Comparison of ENCODE assay signal across 10 mouse cellular contexts in genomic region chr4:150825531-150825930, GRCm38 (mm10). TPM values are rescaled to one million over a fixed set of nuclear protein-coding genes. Genes with fewer than 3 reads are reported as not detected.
DNase-seq lines count a peak whose midpoint lies in the region; ATAC-seq lines count a peak whose summit lies in the region.
"Had no signal": no experiment of that assay in that cellular context is flagged by ENCODE, and none has a peak within 500 bp of the region (broad histone marks: within the 10 kb centered on the region; RNA-seq: fewer than 3 reads in every experiment).

No protein-coding gene starts in this region.

- H3K9ac ChIP-seq in heart, embryonic 12.5 days: no peak overlapping the region
- H3K9ac ChIP-seq in embryonic facial prominence, embryonic 12.5 days: no peak overlapping the region
- H3K9ac ChIP-seq in forebrain, embryonic 14.5 days (ENCODE audit: low read length): no peak overlapping the region
- H3K9ac ChIP-seq: neural tube, embryonic 12.5 days had no signal

- H3K27me3 ChIP-seq in heart, embryonic 12.5 days (replicated peaks): no peaks in the 10 kb centered on the region
- H3K27me3 ChIP-seq in embryonic facial prominence, embryonic 12.5 days: no peaks in the 10 kb centered on the region
- no peaks in the 10 kb centered on the region for H3K27me3 ChIP-seq in forebrain, embryonic 14.5 days (replicated peaks; ENCODE audit: control insufficient read depth, insufficient read depth, low read length)

- ATAC-seq in heart, embryonic 12.5 days (ENCODE audit: insufficient number of reproducible peaks, low FRiP score): no peak
- ATAC-seq in embryonic facial prominence, embryonic 12.5 days (ENCODE audit: insufficient number of reproducible peaks, insufficient read depth, low FRiP score, low TSS enrichment): peak; percentile 43; the same call in 1 of the 2 replicates
- no peak for ATAC-seq in forebrain, embryonic 14.5 days

- H3K4me1 ChIP-seq in heart, embryonic 12.5 days (replicated peaks): peaks cover 41% of the 10 kb centered on the region
- H3K4me1 ChIP-seq in embryonic facial prominence, embryonic 12.5 days: peaks cover 41% of the 10 kb centered on the region
- H3K4me1 ChIP-seq in forebrain, embryonic 14.5 days (ENCODE audit: control insufficient read depth, insufficient read depth, low read length): no peaks in the 10 kb centered on the region

- H3K27ac ChIP-seq in heart, embryonic 12.5 days (ENCODE audit: poor library complexity, severe bottlenecking): peak overlapping the region; percentile 2; the same call in 1 of the 2 replicates
- H3K27ac ChIP-seq in embryonic facial prominence, embryonic 12.5 days: peak overlapping the region; percentile 24
- H3K27ac ChIP-seq in forebrain, embryonic 14.5 days (ENCODE audit: low read depth, low read length): no peak overlapping the region
- H3K27ac ChIP-seq: neural tube, embryonic 12.5 days had no signal

- no peaks in the 10 kb centered on the region for H3K36me3 ChIP-seq in heart, embryonic 12.5 days
- H3K36me3 ChIP-seq in embryonic facial prominence, embryonic 12.5 days: no peaks in the 10 kb centered on the region
- no peaks in the 10 kb centered on the region for H3K36me3 ChIP-seq in forebrain, embryonic 14.5 days (ENCODE audit: control insufficient read depth, insufficient read depth, low read length)
- H3K36me3 ChIP-seq: neural tube, embryonic 12.5 days had no signal

- 33% methylated on average over 7 of the region's 7 CpGs for WGBS in heart, embryonic 12.5 days
- WGBS in embryonic facial prominence, embryonic 12.5 days: 27% methylated on average over 7 of the region's 7 CpGs
- 24% methylated on average over 7 of the region's 7 CpGs for WGBS in forebrain, embryonic 14.5 days

- no peak overlapping the region for H3K4me3 ChIP-seq in heart, embryonic 12.5 days
- H3K4me3 ChIP-seq in embryonic facial prominence, embryonic 12.5 days: no peak overlapping the region
- H3K4me3 ChIP-seq in forebrain, embryonic 14.5 days (ENCODE audit: low read depth, low read length): no peak overlapping the region
- H3K4me3 ChIP-seq: neural tube, embryonic 12.5 days had no signal

- no peak for DNase-seq in heart, adult 9 months (ENCODE audit: low spot score in 2 of 2)
- peak; percentile 73 for DNase-seq in kidney, postnatal 10 days
- peak; percentile 89 for DNase-seq in lung, postnatal 36 days
- no peak for DNase-seq in thymus, postnatal 4 days
- DNase-seq in testis, postnatal 14 days (ENCODE audit: low spot score): no peak
- no peak for DNase-seq in forebrain, embryonic 14.5 days (ENCODE audit: low spot score)
- DNase-seq: cerebellum, postnatal 25 days had no signal

- H3K4me2 ChIP-seq in heart, embryonic 12.5 days: no peak overlapping the region
- no peak overlapping the region for H3K4me2 ChIP-seq in embryonic facial prominence, embryonic 12.5 days (replicated peaks)
- H3K4me2 ChIP-seq in forebrain, embryonic 14.5 days (ENCODE audit: low read length): no peak overlapping the region
- H3K4me2 ChIP-seq: neural tube, embryonic 12.5 days had no signal

- no peaks in the 10 kb centered on the region for H3K9me3 ChIP-seq in heart, embryonic 12.5 days (replicated peaks)
- H3K9me3 ChIP-seq in embryonic facial prominence, embryonic 12.5 days: no peaks in the 10 kb centered on the region
- no peaks in the 10 kb centered on the region for H3K9me3 ChIP-seq in forebrain, embryonic 14.5 days (replicated peaks; ENCODE audit: control insufficient read depth, low read length)
- H3K9me3 ChIP-seq: neural tube, embryonic 12.5 days had no signal

RNA-seq across cellular contexts. Expression of gene Errfi1, which starts 28.2 kb away (rescaled TPM):
- polyA plus RNA-seq in heart, embryonic 12.5 days (2016; fragmentation: Nextera tagmentation; extraction: Ambion mirVana): 14.0 and 16.5 TPM in 2 replicates
- 26.9 and 27.8 TPM in 2 replicates for polyA plus RNA-seq in embryonic facial prominence, embryonic 12.5 days (2016; fragmentation: Nextera tagmentation; extraction: Ambion mirVana)
- 17.4 and 19.1 TPM in 2 replicates for polyA plus RNA-seq in forebrain, embryonic 14.5 days (2014; fragmentation: Nextera tagmentation; extraction: Ambion mirVana)

Comparison
In these comparisons a context has a peak if more than half of its experiments do, and no peak if none do; other contexts are left out.
1. DNase-seq: peak in kidney, postnatal 10 days (single experiment) and lung, postnatal 36 days (single experiment); none in heart, adult 9 months (0 of 2), thymus, postnatal 4 days (single experiment), testis, postnatal 14 days (single experiment) and forebrain, embryonic 14.5 days (single experiment).